Mouse (Mus musculus) lung, postnatal 0 days (tissue): ENCODE data around the gene Ncln. TPM values are rescaled to one million over a fixed set of nuclear protein-coding genes. Genes with fewer than 3 reads are reported as not detected.

ENCODE experiments used
- ATAC-seq: fragments of 200-750 bp; cut with Nextera tagmentation; 2 replicates; pipeline ENCODE4 v1.8.0; 2017; ENCODE audit warnings: moderate library complexity
- DNase-seq: peaks from one replicate; pipeline ENCODE4 v3.0.0-alpha.2; 2016; ENCODE audit warnings: low spot score
- H3K27ac ChIP-seq: fragments of 300-500 bp; sonication (generic); 2 replicates; pipeline ENCODE4 v1.5.1; 2014; ENCODE audit warnings: antibody characterized with exemption, mild to moderate bottlenecking, low read length, mixed read lengths
- H3K27me3 ChIP-seq: fragments of 300-500 bp; sonication (generic); replicated peaks from 2 replicates; pipeline ENCODE4 v1.6.1; 2014; ENCODE audit warnings: low read length, mixed read lengths; ENCODE audit not compliant: insufficient read depth
- H3K36me3 ChIP-seq: fragments of 300-500 bp; sonication (generic); 2 replicates; pipeline ENCODE4 v1.6.1; 2014; ENCODE audit warnings: low read length, mixed read lengths; ENCODE audit not compliant: insufficient read depth
- H3K4me1 ChIP-seq: fragments of 300-500 bp; sonication (generic); 2 replicates; pipeline ENCODE4 v1.6.1; 2014; ENCODE audit warnings: antibody characterized with exemption, low read depth, low read length, mixed read lengths; ENCODE audit not compliant: insufficient read depth
- H3K4me2 ChIP-seq: fragments of 300-500 bp; sonication (generic); replicated peaks from 2 replicates; pipeline ENCODE4 v1.6.1; 2014; ENCODE audit warnings: low read depth, mild to moderate bottlenecking, low read length, moderate library complexity, mixed read lengths
- H3K4me3 ChIP-seq: fragments of 300-500 bp; sonication (generic); 2 replicates; pipeline ENCODE4 v1.5.1; 2014; ENCODE audit warnings: low read depth, low read length
- H3K9ac ChIP-seq: fragments of 300-500 bp; sonication (generic); replicated peaks from 2 replicates; pipeline ENCODE4 v1.6.1; 2014; ENCODE audit warnings: low read depth, mild to moderate bottlenecking
- H3K9me3 ChIP-seq: fragments of 300-500 bp; sonication (generic); 2 replicates; pipeline ENCODE4 v1.6.1; 2016; ENCODE audit warnings: low read length, mixed read lengths
- CTCF ChIP-seq: IDR thresholded peaks from 2 replicates; pipeline ENCODE4 v1.5.1; 2016; ENCODE audit warnings: antibody characterized with exemption, mild to moderate bottlenecking
- EP300 ChIP-seq: IDR thresholded peaks from 2 replicates; pipeline ENCODE4 v1.6.1; 2016; ENCODE audit warnings: antibody characterized with exemption, mild to moderate bottlenecking, control low read depth
- WGBS: fragments of 180-500 bp; shearing (Covaris S2); extraction: QIAGEN DNeasy Blood & Tissue Kit; methylation state at CpG from one replicate; pipeline ENCODE4 v1.1.7; 2014; 5-methylcytosine and 5-hydroxymethylcytosine counted together
- polyA plus RNA-seq: library from polyadenylated mRNA; unstranded; fragments of >200 nt; fragmentation: Nextera tagmentation; extraction: Ambion mirVana; gene quantifications from 2 replicates; pipeline ENCODE4 v1.2.1, GENCODE M21; 2015

Ncln gene
- polyA plus RNA-seq, 1 experiment from 2014 or later: 46.7 TPM

DNA sequence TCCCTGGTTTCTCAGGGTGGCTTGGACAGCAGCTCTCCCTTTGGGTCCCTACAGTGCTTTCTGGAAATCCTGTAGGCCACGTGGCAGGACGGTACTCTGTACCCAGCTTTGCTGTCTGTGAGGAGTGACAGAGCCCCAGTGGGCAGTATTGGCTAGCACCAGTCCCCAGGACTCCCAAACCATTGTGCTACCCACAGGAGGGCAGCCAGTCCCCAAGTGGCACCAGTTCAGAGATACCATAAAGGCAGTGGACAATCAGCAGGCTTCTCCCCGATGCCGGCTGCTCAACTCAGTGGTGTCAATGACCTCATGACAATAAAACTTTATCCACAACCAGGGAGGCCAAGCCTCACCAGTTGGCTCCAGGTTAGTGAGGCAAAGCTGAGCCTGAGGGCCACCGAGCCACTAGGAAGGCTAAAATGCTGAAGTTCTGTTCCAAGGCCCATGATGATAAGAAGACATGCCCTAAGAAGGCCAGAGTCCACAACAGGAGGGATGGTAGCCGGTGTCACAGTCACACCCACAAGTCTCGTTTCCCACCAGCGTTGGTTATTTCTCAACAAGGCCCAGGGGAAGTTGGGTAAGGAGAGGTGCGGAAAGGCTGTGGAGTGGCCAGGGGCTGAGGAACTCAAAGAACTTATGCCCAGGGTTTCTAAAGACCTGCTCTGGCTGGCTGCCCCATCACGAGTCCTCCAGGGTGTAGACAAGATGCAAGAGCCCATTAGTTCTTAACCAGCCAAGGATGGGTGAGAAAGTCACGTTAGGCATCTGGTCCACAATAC, 1.7 kb downstream of the Ncln start:
- H3K4me3 ChIP-seq: no peak overlapping the region; the same call in 1 of the 2 replicates

DNA sequence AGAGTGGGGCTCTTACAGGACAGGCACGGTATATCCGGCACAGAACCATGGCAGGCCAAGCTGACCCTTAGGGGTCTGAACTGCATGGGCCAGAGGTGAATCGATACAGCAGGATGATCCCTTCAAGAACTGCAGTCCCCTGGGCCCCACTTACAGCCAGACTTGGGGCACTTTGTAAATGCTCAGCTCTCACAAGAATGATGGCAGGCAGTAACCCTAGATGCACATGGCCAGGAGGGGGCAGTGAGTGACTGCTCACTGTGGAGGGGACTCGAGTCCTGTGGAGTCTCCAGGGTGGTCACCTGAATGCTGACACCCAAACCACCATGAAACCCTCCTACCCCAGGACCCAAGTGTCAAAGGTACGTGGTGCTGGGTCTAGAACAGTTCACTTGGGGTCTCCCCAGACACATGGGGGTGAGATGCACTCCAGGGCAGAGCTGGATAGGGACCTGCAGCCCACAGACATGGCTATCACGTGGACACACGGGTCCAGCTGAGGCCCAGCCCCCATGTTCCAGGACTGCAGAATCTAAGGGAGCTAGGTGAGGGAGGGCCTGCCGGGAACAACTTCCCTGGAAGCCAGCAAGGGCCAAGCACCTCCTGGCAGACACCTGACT, 2.5 kb downstream of the Ncln start:
- no peak overlapping the region for H3K4me2 ChIP-seq
- H3K36me3 ChIP-seq: peaks cover 20% of the 10 kb centered on the region
- 78% methylated on average over 8 of the region's 8 CpGs for WGBS
- no peaks in the 10 kb centered on the region for H3K27me3 ChIP-seq
- H3K4me1 ChIP-seq: peaks cover 13% of the 10 kb centered on the region; the same call in 1 of the 2 replicates
- peak; percentile 61 for TF ChIP-seq CTCF
- no peak for TF ChIP-seq EP300
- DNase-seq: no peak
- H3K27ac ChIP-seq: no peak overlapping the region
- ATAC-seq: no peak
- H3K4me3 ChIP-seq: no peak overlapping the region
- no peak overlapping the region for H3K9ac ChIP-seq
- no peaks in the 10 kb centered on the region for H3K9me3 ChIP-seq

More for the DNA sequence above, 1.7 kb downstream of the Ncln start:
- DNase-seq (no peak), ATAC-seq (no peak)
- 84% methylated on average over 11 of the region's 11 CpGs for WGBS
- Histone ChIP-seq H3K9me3 (no peaks in the 10 kb centered on the region), H3K27me3 (no peaks in the 10 kb centered on the region), H3K36me3 (peaks cover 17% of the 10 kb centered on the region), H3K4me2 (peak overlapping the region; percentile 86; the same call in 1 of the 2 replicates), H3K4me1 (peaks cover 13% of the 10 kb centered on the region; the same call in 1 of the 2 replicates), H3K9ac (peak overlapping the region; percentile 80; the same call in 1 of the 2 replicates), H3K27ac (no peak overlapping the region)
- TF ChIP-seq CTCF: no peak
- no peak for TF ChIP-seq EP300

DNA sequence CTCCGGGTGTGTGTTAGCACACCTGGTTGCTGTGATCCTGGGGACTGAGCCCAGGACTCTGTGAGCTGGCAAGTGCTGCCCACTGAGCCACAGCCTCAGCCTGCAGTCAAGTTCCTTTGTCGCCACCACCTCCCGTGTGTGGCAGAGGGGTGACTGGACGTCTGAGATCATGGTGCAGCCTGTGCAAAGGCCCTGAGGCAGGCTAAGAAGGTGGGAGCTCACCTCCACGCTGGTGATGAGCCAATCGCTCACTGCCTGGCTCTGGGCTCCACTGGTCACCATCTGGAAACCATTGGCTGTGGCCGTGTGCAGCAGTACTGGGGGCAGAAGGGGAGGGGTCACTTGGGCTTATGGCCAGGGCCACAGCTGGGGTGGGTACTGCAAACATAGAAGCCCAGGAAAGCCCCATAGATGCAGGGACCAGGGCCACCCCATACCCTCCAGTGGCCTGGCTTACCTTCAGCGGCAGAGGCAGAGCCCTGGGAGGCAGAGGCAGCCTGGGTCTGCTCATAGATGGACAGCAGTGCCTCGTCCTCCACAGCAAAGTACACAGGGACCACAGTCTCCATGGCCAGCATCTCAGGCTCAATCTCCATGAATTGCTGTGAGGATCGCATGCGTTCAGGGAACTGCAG, 3.5 kb downstream of the Ncln start:
- Histone ChIP-seq H3K4me2 (no peak overlapping the region), H3K9ac (no peak overlapping the region), H3K4me1 (peaks cover 13% of the 10 kb centered on the region; the same call in 1 of the 2 replicates), H3K36me3 (peaks cover 30% of the 10 kb centered on the region), H3K27me3 (no peaks in the 10 kb centered on the region), H3K27ac (no peak overlapping the region), H3K4me3 (no peak overlapping the region), H3K9me3 (no peaks in the 10 kb centered on the region)
- ATAC-seq (no peak), DNase-seq (no peak)
- no peak for TF ChIP-seq EP300
- TF ChIP-seq CTCF: no peak
- 89% methylated on average over 11 of the region's 11 CpGs for WGBS

DNA sequence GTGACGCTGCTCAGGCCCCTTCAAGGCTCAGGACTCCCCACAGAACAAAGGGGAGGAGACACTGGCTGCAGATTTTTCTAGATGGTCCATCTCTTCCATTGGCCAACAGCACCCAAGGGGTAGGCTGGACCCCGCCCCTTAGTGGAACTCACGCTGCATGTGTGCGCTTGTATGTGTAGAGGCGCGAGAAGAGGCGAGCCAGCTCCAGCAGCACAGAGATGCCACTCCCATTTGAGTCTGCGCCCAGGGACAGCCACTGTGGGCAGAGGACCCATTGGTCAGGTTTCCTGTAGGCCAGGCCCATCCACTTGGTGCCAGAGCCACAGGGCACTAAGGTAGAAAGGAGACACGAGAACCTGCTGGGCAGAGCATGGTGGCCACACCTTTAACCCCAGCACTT, 5.2 kb downstream of the Ncln start:
- Histone ChIP-seq H3K27ac (no peak overlapping the region), H3K4me3 (no peak overlapping the region), H3K4me2 (no peak overlapping the region), H3K36me3 (peaks cover 34% of the 10 kb centered on the region), H3K27me3 (no peaks in the 10 kb centered on the region), H3K9ac (no peak overlapping the region), H3K4me1 (peaks cover 9% of the 10 kb centered on the region; the same call in 1 of the 2 replicates), H3K9me3 (no peaks in the 10 kb centered on the region)
- no peak for DNase-seq
- TF ChIP-seq EP300 (no peak), CTCF (no peak)
- ATAC-seq: no peak
- 89% methylated on average over 9 of the region's 9 CpGs for WGBS

DNA sequence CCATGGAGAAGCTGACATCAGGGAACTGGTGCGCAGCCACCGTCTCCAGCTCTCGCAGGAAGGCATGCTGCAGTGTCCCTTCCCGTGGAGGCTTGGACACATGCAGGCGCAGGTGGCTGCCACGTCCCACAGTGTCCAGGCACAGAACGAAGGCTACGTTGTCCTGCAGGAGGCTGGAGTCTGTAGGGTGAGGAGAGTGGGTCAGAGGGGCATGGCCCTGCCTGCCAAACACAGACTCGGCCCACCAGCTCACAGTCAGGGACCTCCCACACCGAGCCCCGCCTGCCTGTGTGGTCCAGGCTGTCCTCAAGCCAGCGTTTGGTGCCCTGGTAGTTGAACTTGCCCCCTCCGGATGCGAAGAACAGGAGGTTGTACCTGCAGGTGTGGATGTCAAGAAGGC, 6.3 kb downstream of the Ncln start:
- TF ChIP-seq CTCF (no peak), EP300 (no peak)
- ATAC-seq: no peak
- no peaks in the 10 kb centered on the region for H3K9me3 ChIP-seq
- H3K36me3 ChIP-seq: peaks cover 34% of the 10 kb centered on the region
- 79% methylated on average over 14 of the region's 14 CpGs for WGBS
- H3K4me1 ChIP-seq: peaks cover 2% of the 10 kb centered on the region; the same call in 1 of the 2 replicates
- H3K4me2 ChIP-seq: no peak overlapping the region
- H3K4me3 ChIP-seq: no peak overlapping the region
- no peak overlapping the region for H3K27ac ChIP-seq
- no peaks in the 10 kb centered on the region for H3K27me3 ChIP-seq
- DNase-seq: no peak
- no peak overlapping the region for H3K9ac ChIP-seq

DNA sequence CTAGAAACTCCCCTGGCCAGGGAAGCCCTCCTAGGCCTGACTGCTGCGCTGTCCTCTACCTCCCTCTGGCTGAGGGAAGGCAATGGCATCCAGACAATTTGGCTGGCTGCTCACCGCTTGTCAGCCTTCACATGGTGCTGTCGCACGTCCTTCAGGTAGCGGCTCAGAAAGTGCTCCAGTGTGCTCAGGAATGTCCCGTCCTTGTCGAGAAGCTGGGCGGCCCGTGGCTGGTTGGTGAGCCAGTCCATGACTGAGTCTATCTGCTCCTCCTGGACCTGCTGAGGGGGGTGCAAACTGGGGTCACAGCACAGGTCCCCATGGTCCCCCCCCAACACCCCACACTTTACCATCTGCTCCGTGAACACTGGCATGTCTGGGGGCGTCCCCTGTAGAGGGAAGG, 8.1 kb downstream of the Ncln start:
- H3K9me3 ChIP-seq: no peaks in the 10 kb centered on the region
- no peaks in the 10 kb centered on the region for H3K27me3 ChIP-seq
- H3K4me1 ChIP-seq: no peaks in the 10 kb centered on the region
- H3K27ac ChIP-seq: no peak overlapping the region
- no peak overlapping the region for H3K9ac ChIP-seq
- DNase-seq (no peak), ATAC-seq (no peak)
- no peak overlapping the region for H3K4me3 ChIP-seq
- H3K36me3 ChIP-seq: peaks cover 34% of the 10 kb centered on the region
- H3K4me2 ChIP-seq: no peak overlapping the region
- TF ChIP-seq CTCF: no peak
- no peak for TF ChIP-seq EP300
- WGBS: 70% methylated on average over 11 of the region's 11 CpGs
